Mouse (Mus musculus): ENCODE data around the gene Sohlh1. TPM values are rescaled to one million over a fixed set of nuclear protein-coding genes. Genes with fewer than 3 reads are reported as not detected.
A peak's percentile ranks its signal among the peaks of the same experiment; 100 is the strongest.

Sohlh1 gene
- total RNA-seq (2021), result not detected
- long read RNA-seq, experiment 1, result 0 reads
- long read RNA-seq, experiment 2, result 0 reads

DNA sequence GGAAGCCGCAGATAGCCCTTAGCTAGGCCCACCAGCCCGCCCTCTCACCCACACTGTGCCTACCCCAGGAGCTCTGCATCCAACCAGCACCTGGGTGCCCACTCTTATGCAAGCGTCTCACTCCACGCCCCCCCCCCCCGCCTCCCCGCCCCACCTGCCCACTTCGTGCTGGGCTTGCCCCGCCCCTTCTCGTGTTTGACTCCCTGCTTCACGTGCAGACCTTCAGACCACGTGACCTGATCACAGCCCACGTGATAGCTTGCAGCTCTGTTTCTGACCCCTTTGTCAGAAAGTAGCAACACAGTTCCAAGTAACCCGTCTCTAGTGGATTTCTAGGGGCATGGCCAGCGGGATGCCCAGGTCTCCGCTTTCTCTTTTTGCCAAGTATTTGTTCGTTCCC lies at the start of gene Sohlh1:
Gene Sohlh1, minus strand, starts transcription at position 23 of the 400 bp plus-strand sequence.
- no peak within 1 kb of the TSS for H3K4me3 ChIP-seq
- DNase-seq (ENCODE audit: low spot score in 2 of 2), result no peak
- no peak for TF ChIP-seq CTCF (conservative IDR thresholded peaks at IDR 0.05)
- H3K27ac ChIP-seq, result no peak within 1 kb of the TSS

DNA sequence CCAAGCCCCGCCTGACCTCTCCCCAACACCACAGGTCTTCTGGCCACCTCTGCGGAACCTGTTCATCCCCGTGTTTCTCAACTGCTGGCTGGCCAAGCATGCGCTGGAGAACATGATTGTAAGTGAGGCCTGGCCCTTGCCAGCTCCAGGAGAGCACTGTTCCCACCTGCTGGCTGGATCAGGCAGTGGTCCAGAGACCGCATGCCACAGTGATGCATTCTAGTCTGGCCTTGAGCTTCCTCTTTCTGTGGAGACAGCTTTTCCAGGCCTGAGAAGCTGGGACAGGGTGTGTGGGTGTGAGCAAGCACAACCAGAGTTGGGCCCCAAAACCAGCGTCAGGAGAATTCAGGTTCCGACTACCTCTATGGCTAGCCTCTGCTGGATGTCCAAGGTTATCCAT lies 45.4 kb upstream of the Sohlh1 start:
- no peak for DNase-seq (ENCODE audit: low spot score in 2 of 2)
- H3K4me3 ChIP-seq, result no peak overlapping the region
- no peak overlapping the region for H3K27ac ChIP-seq
- TF ChIP-seq CTCF (conservative IDR thresholded peaks at IDR 0.05), result no peak; the same call in 1 of the 2 replicates

DNA sequence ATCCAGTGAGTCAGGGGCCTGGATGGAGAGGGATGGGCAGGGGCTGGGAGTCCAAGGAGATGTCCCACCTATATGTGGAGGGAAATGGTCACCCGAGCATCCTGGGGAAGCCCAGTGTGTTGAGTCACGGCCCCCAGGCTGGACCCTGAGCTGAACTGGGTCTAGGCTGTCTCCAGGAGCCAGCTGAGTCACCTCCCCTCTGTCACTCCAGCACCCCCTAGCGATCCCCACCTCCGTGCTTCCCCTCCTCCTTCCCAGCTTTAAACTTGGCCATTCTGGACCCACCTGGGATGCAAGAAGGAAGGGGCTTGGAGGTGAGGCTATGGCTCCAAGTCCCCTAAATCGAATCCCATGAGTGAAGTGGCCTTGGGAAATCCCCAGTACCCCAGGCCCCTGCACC lies 41.1 kb upstream of the Sohlh1 start:
- H3K27ac ChIP-seq, result no peak overlapping the region
- H3K4me3 ChIP-seq, result no peak overlapping the region
- peak in 1 of 2 experiments; percentile 39 for DNase-seq (ENCODE audit: low spot score in 2 of 2)
- TF ChIP-seq CTCF (conservative IDR thresholded peaks at IDR 0.05), result peak; percentile 71

DNA sequence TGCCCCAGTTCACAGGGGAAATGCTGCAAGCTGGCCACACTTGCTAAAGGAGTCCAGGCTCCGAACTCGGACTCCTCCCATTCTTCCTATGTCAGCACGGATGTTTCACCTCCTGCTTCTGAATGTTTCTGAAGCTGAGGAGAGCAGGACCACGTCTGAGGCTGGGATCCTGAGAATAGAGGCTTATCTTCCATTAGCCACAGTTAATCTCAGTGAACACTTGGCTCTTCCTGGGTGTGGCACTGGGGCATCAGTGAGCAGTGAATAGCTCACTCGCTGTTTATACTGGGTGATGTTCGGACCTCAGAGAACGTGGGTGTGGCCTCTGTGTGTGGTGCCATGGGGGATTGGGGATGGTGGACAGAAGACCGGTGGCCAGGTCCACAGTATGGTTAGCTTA lies 40.2 kb upstream of the Sohlh1 start:
- DNase-seq (ENCODE audit: low spot score in 2 of 2), result no peak
- Histone ChIP-seq H3K4me3 (no peak overlapping the region), H3K27ac (no peak overlapping the region)
- no peak for TF ChIP-seq CTCF (conservative IDR thresholded peaks at IDR 0.05)

DNA sequence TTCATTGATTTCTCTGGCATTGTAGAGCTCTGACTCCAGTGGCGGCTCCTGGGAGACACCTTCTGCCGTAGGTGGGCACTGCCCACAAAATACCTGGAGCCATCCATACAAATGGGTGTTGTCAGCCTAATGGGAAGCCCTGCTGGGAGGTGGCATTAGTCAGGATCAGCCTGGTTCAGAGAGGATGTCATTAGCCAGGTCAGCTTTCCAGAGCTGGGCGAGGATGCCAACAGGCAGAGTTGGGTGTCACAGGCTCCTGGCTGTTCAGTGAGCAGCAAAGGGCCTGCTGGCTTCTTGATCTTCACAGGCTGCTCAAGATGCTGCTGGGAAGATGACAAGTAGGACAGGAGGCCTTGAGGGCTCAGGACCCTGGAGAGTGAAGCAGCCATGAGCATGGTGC lies 37.7 kb upstream of the Sohlh1 start:
- H3K27ac ChIP-seq, result no peak overlapping the region
- no peak for DNase-seq (ENCODE audit: low spot score in 2 of 2)
- no peak for TF ChIP-seq CTCF (conservative IDR thresholded peaks at IDR 0.05)
- H3K4me3 ChIP-seq, result no peak overlapping the region

DNA sequence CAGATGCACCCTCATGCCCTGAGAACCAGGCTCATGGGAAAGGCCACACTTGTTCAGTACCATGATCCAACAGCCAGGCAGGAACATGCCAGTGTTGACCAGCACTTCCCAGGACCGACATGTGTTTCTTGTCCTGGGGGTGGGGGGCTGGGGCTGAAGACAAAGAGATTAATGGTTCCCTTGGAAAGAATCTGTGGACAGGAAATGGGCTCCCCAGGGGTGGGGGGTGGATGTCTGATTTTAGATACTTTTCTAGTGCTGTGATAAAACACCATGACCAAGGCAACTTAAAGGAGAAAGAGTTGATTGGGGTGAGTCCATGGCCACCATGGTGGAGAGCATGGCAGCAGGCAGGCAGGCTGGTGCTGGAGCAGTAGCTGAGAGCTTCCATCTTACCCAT lies 35.2 kb upstream of the Sohlh1 start:
- H3K27ac ChIP-seq, result no peak overlapping the region
- DNase-seq (ENCODE audit: low spot score in 2 of 2), result no peak
- no peak for TF ChIP-seq CTCF (conservative IDR thresholded peaks at IDR 0.05)
- no peak overlapping the region for H3K4me3 ChIP-seq

DNA sequence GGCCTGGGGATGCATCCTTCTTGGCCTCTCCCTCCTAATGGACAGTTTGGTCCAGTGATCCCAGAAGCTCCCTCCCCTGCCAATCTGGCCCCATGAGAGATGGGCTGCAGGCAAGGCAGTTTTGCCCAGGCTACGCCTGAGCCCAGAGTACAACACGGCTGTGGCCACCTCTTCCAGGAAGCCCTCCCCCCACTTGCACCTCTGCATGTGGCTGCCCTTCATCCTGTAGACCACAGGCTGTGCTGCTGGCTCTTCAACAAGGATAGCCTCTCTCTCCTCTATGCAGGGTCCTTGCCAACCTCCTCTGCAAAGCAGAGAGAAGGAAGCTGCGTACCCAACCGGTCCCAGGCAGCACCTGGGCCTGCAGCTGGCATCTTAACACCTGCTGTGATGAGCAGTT lies 32.0 kb upstream of the Sohlh1 start:
- no peak for TF ChIP-seq CTCF (conservative IDR thresholded peaks at IDR 0.05)
- no peak for DNase-seq (ENCODE audit: low spot score in 2 of 2)
- Histone ChIP-seq H3K27ac (no peak overlapping the region), H3K4me3 (no peak overlapping the region)

DNA sequence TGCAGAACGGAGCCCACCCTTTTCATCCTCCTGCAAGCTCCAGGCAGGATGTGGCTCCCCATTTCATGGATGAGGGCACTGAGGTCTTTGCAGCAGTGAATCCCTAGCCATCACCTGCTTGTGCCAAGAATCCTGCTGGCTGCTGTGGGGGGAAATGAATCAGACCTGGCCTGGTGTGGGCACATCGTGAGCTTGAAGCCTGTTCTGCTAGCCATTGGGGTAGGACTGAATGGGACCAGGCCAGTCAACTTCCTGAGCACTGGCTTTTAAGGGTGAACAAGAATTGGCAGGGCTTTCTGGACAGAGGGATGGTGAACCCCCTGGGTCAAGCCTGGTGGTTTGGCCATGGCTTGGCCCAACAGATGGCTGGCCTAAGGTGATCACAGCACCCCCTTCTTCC lies 31.5 kb upstream of the Sohlh1 start:
- H3K4me3 ChIP-seq, result peak overlapping the region; percentile 61
- no peak for DNase-seq (ENCODE audit: low spot score in 2 of 2)

DNA sequence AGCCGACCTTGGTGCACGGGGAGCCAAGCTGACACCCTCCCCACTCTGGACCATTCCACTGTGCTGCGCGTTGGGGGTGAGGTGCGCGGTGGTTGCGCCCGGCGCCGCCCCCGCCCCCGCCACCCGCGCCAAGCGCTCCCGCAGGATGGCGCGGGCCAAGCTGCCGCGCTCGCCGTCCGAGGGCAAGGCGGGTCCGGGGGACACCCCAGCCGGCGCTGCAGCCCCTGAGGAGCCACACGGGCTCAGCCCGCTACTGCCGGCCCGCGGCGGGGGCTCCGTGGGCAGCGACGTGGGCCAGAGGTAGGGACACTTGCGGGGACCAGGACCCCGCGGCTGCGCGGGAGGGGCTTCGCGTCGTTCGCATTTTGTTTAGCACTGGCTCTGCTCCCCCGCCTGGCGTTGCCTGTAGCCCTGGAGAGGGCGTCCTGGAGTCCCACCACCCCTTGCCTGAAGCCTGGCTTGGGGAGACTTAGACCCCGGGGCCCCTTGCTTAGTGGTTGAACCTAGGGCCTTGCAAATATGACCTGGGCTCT lies 30.8 kb upstream of the Sohlh1 start:
- TF ChIP-seq CTCF (conservative IDR thresholded peaks at IDR 0.05), result no peak
- H3K4me3 ChIP-seq, result peak overlapping the region; percentile 61
- H3K27ac ChIP-seq, result peak overlapping the region; percentile 77
- peak in 1 of 2 experiments; percentile 27 for DNase-seq (ENCODE audit: low spot score in 2 of 2)

More for the DNA sequence above, 31.5 kb upstream of the Sohlh1 start:
- H3K27ac ChIP-seq, result no peak overlapping the region
- no peak for TF ChIP-seq CTCF (conservative IDR thresholded peaks at IDR 0.05)

DNA sequence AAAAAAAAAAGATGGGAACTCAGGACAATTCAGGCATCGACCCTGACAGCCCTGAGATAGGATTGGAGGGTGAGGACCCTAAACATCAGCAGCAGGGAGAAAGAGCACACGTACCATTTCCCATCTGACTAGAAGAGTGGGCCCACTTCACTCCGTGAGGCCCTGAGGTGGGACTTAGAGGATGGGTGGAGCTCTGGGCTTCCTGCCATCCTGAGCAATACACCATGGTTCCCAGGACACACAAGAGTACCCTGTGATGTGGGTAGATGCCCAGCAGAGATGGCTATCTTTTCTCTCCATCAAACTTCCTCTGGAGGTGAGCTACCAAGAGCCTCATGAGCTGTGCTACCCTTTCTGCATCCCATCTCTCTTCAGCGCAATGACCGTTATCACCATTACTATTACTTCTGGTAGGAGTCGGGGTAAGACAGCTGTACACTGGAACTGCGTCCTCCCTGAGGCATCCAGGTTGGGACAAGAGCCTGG lies 30.2 kb upstream of the Sohlh1 start:
- Histone ChIP-seq H3K4me3 (peak overlapping the region; percentile 61), H3K27ac (peak overlapping the region; percentile 77)
- TF ChIP-seq CTCF (conservative IDR thresholded peaks at IDR 0.05), result no peak
- DNase-seq (ENCODE audit: low spot score in 2 of 2), result no peak

DNA sequence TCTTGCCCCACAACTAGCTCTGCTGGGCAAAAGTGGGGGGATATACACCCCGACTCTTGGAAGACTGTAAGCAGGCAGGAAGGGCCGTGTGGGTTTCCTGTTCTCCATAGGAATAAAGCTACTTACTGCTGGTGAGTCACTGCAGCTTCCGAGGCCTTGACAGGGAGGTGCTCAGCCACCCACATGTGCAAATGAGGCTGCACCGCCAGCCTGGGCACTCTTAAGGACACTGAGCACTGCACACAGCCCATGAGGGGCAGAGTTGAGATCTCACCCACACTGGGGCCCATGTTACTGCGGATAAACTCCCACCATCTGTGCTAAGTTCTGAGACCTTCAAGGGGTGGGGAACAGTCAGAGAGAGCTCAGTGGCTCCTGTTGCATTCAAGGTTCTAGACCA lies 19.6 kb upstream of the Sohlh1 start:
- no peak for TF ChIP-seq CTCF (conservative IDR thresholded peaks at IDR 0.05)
- no peak for DNase-seq (ENCODE audit: low spot score in 2 of 2)
- H3K4me3 ChIP-seq, result no peak overlapping the region
- H3K27ac ChIP-seq, result no peak overlapping the region

DNA sequence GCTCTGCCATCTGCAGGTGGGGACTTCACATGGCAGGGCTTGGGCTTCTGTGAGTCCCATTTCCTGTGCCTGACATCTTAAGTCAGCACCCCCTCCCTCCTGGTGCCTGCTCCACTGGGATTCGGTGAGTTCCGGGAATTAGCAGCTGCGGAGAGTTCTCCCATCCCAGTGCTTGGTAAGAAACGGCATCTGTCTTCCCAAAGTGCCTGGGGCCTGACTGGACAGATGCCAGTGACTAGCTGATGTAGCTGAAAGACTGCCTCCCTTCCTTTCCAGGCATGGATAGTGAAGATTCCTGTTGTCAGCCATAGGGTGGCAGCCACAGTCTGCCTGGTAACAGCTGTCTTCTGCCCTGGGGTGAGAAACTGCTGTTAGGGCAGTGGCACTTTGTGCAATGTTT lies 18.4 kb upstream of the Sohlh1 start:
- Histone ChIP-seq H3K4me3 (no peak overlapping the region), H3K27ac (no peak overlapping the region)
- DNase-seq (ENCODE audit: low spot score in 2 of 2), result peak; percentile 29 to 61
- TF ChIP-seq CTCF (conservative IDR thresholded peaks at IDR 0.05), result peak; percentile 59

DNA sequence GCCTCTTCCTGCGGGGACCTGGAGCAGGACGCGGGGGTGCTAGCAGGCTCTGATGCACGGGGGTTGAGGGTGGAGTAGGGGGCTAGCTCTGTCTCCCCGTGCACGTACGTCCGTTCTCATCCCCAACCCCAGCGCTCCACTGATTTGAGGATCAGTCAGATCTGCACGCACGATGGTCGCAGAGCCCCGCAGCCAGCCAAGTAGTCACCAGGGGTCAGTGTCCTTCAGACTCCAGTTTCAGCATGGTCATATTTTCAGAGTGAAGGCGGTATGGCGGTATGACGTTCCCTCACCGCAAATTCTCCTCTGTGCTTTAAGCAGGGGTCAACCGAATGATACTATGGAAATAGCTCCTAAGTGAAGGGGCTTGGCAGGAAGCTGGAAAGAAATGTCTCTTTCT lies 17.2 kb upstream of the Sohlh1 start:
- no peak for TF ChIP-seq CTCF (conservative IDR thresholded peaks at IDR 0.05)
- DNase-seq (ENCODE audit: low spot score in 2 of 2), result no peak

More for the DNA sequence above, 17.2 kb upstream of the Sohlh1 start:
- Histone ChIP-seq H3K4me3 (peak overlapping the region; percentile 53; the same call in 1 of the 2 replicates), H3K27ac (peak overlapping the region; percentile 23; the same call in 1 of the 2 replicates)
